In the genomic region with DNA sequence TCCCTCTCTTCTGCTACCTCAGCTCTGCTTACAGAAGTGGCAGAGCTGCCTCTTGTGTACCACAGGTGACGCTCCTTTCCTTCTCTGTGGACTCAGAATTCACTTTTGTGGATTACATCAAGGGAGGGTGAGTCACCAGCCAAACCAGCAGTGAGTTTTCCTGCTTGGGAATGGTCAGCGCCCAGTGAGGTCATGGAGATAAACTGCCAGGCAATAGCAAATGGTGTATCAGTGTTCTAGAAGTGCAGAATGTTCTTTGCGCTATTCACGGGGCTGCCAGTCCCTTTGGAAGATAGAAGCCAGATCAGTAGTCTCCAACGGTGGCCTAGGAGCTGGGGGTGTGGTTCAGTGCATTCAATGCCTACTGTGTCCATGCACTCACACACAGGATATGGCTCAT, we compare ENCODE assay signal across 8 mouse cellular contexts. TPM values are rescaled to one million over a fixed set of nuclear protein-coding genes. Genes with fewer than 3 reads are reported as not detected.
"Had no signal": no experiment of that assay in that cellular context is flagged by ENCODE, and none has a peak within 500 bp of the region (broad histone marks: within the 10 kb centered on the region; RNA-seq: fewer than 3 reads in every experiment).

No protein-coding gene starts in this region.

- DNase-seq: kidney, postnatal 10 days; kidney, postnatal 4 days; lung, adult 2 months; lung, postnatal 36 days; thymus, adult 18-20 months; thymus, postnatal 36 days had no signal

RNA-seq across cellular contexts. Expression of a gene that starts 10.8 kb away (rescaled TPM):
- polyA plus RNA-seq: liver, embryonic 15.5 days; lung, postnatal 0 days had no signal
